Mouse (Mus musculus): ENCODE data around the gene Ryr1. TPM values are rescaled to one million over a fixed set of nuclear protein-coding genes. Genes with fewer than 3 reads are reported as not detected.
"Not testable (repeated sequence)": the region's sequence is repeated elsewhere in the genome, so short reads cannot be mapped to it uniquely, and the experiment has no call there.

The Ryr1 gene
- total RNA-seq, 2 experiments from 2014 or later = 6.1 to 8.2 TPM

- intact Hi-C loops (cut with DNase I) = loop anchor here (2.0 to 5.0 kb wide), 2 partner anchors 66 to 175 kb away; no protein-coding TSS in a partner anchor
- peak; percentile 73 to 85 for DNase-seq (ENCODE audit: low spot score in 2 of 2)
Observed at GRCm38 (mm10) chr7:28972542-28972985, 152.4 kb downstream of the Ryr1 start.

GRCm38 (mm10) chr7:28971770-28972269 lies 153.2 kb downstream of the Ryr1 start:
- intact Hi-C loops (cut with DNase I) = loop anchor here (2.0 to 5.0 kb wide), 2 partner anchors 67 to 175 kb away; no protein-coding TSS in a partner anchor
- DNase-seq (ENCODE audit: low spot score in 2 of 2) = no peak

- intact Hi-C loops (cut with DNase I) = loop anchor here (5.0 kb wide), 1 partner anchor 174 kb away; no protein-coding TSS in a partner anchor
- no peak for DNase-seq (ENCODE audit: low spot score in 2 of 2)
Observed at GRCm38 (mm10) chr7:28971029-28971428, 153.9 kb downstream of the Ryr1 start.

GRCm38 (mm10) chr7:28969672-28970394 lies 155.1 kb downstream of the Ryr1 start:
- intact Hi-C loops (cut with DNase I) = loop anchor here (5.0 kb wide), 1 partner anchor 173 kb away; no protein-coding TSS in a partner anchor

GRCm38 (mm10) chr7:28969271-28969670 lies 155.7 kb downstream of the Ryr1 start:
- no peak for DNase-seq (ENCODE audit: low spot score in 2 of 2)
- intact Hi-C loops (cut with DNase I) = no loop called here

More at GRCm38 (mm10) chr7:28969672-28970394, 155.1 kb downstream of the Ryr1 start:
- DNase-seq (ENCODE audit: low spot score in 2 of 2) = no peak

GRCm38 (mm10) chr7:28968120-28968519 lies 156.9 kb downstream of the Ryr1 start:
- intact Hi-C loops (cut with DNase I); DNase-seq (ENCODE audit: low spot score in 2 of 2): not testable (repeated sequence)

GRCm38 (mm10) chr7:28966751-28967505 lies 158.1 kb downstream of the Ryr1 start:
- intact Hi-C loops (cut with DNase I) = no loop called here

GRCm38 (mm10) chr7:28966181-28966580 lies 158.8 kb downstream of the Ryr1 start:
- intact Hi-C loops (cut with DNase I) = no loop called here
- no peak for DNase-seq (ENCODE audit: low spot score in 2 of 2)

More at GRCm38 (mm10) chr7:28966751-28967505, 158.1 kb downstream of the Ryr1 start:
- DNase-seq (ENCODE audit: low spot score in 2 of 2) = no peak

GRCm38 (mm10) chr7:28965346-28965840 lies 159.6 kb downstream of the Ryr1 start:
- intact Hi-C loops (cut with DNase I) = no loop called here
- no peak for DNase-seq (ENCODE audit: low spot score in 2 of 2)

GRCm38 (mm10) chr7:28963399-28963923 lies 161.5 kb downstream of the Ryr1 start:
- intact Hi-C loops (cut with DNase I) = loop anchor here (5.0 kb wide), 1 partner anchor 61 kb away; no protein-coding TSS in a partner anchor
- DNase-seq (ENCODE audit: low spot score in 2 of 2) = no peak

GRCm38 (mm10) chr7:28961927-28962670 lies 162.9 kb downstream of the Ryr1 start, which contains the start of gene Actn4:
Gene Actn4, minus strand, starts transcription at chr7:28962340.
- DNase-seq (ENCODE audit: low spot score in 2 of 2) = peak; percentile 99
- intact Hi-C loops (cut with DNase I) = loop anchor here (5.0 kb wide), 1 partner anchor 60 kb away; no protein-coding TSS in a partner anchor

GRCm38 (mm10) chr7:28961584-28961926 lies 163.4 kb downstream of the Ryr1 start:
- no peak for DNase-seq (ENCODE audit: low spot score in 2 of 2)
- intact Hi-C loops (cut with DNase I) = loop anchor here (5.0 kb wide), 1 partner anchor 59 kb away; no protein-coding TSS in a partner anchor

- DNase-seq (ENCODE audit: low spot score in 2 of 2) = peak in 1 of 2 experiments; percentile 42
- intact Hi-C loops (cut with DNase I) = loop anchor here (5.0 kb wide), 1 partner anchor 58 kb away; no protein-coding TSS in a partner anchor
Observed at GRCm38 (mm10) chr7:28960354-28961046, 164.5 kb downstream of the Ryr1 start.

GRCm38 (mm10) chr7:28959505-28960045 lies 165.4 kb downstream of the Ryr1 start:
- intact Hi-C loops (cut with DNase I) = loop anchor here (5.0 kb wide), 2 partner anchors 37 to 57 kb away; no protein-coding TSS in a partner anchor

GRCm38 (mm10) chr7:28958770-28959169 lies 166.2 kb downstream of the Ryr1 start:
- DNase-seq (ENCODE audit: low spot score in 2 of 2) = no peak
- intact Hi-C loops (cut with DNase I) = loop anchor here (5.0 kb wide), 1 partner anchor 36 kb away; no protein-coding TSS in a partner anchor

More at GRCm38 (mm10) chr7:28959505-28960045, 165.4 kb downstream of the Ryr1 start:
- no peak for DNase-seq (ENCODE audit: low spot score in 2 of 2)

- intact Hi-C loops (cut with DNase I) = loop anchor here (5.0 kb wide), 1 partner anchor 36 kb away; no protein-coding TSS in a partner anchor
- DNase-seq (ENCODE audit: low spot score in 2 of 2) = no peak
Observed at GRCm38 (mm10) chr7:28957997-28958725, 166.8 kb downstream of the Ryr1 start.

- intact Hi-C loops (cut with DNase I) = loop anchor here (5.0 kb wide), 1 partner anchor 35 kb away; no protein-coding TSS in a partner anchor
Observed at GRCm38 (mm10) chr7:28957286-28957685, 167.7 kb downstream of the Ryr1 start.

More at GRCm38 (mm10) chr7:28957286-28957685, 167.7 kb downstream of the Ryr1 start:
- DNase-seq (ENCODE audit: low spot score in 2 of 2) = no peak

Measured in left cerebral cortex, postnatal 14 days (tissue).